13 mouse cellular contexts compared by ENCODE assay signal in the genomic region with DNA sequence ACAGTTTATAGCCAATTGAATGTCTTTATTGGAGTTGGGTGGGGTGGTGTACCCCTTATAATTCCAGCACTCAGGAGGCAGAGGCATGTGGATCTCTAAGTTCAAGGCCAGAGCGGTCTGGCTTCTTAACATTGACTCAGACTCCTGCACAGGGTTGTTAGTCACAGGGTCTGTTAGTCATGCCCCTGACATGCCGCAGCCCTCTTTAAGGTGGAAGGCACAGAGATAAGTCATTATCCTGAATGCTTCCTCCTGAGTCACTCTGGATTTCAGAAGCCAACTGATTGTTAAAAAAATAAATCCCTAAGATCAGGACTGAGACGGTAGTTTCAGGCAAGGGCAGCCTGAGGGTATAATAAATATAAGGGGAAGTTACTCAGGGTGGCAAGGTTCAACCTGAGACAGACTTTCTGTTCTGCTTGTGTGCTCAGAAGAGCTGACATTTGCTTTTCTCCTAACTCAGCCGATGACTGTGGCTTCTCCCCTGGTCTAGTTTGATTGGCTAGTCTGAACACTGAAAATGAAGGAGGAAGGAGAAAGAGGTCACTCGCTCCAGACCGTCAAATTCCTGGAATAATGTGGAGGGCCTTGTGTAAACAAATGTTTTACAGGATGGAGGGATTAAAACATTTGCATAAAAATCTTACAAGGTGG. TPM values are rescaled to one million over a fixed set of nuclear protein-coding genes. Genes with fewer than 3 reads are reported as not detected.
A peak's percentile ranks its signal among the peaks of the same experiment; 100 is the strongest.
DNase-seq lines count a peak whose midpoint lies in the region; ATAC-seq and TF ChIP-seq lines count a peak whose summit lies in the region.
"Had no signal": no experiment of that assay in that cellular context is flagged by ENCODE, and none has a peak within 500 bp of the region (broad histone marks: within the 10 kb centered on the region; RNA-seq: fewer than 3 reads in every experiment).

No protein-coding gene starts in this region.

- no peak overlapping the region for H3K4me3 ChIP-seq in lung, postnatal 0 days (ENCODE audit: low read depth, low read length)
- no peak overlapping the region for H3K4me3 ChIP-seq in liver, embryonic 13.5 days (replicated peaks)
- H3K4me3 ChIP-seq in heart, embryonic 12.5 days: no peak overlapping the region
- H3K4me3 ChIP-seq in cerebellum, adult 2 months (replicated peaks; ENCODE audit: insufficient read depth, low read depth, low read length): no peak overlapping the region
- H3K4me3 ChIP-seq: gastrocnemius, adult 2 months; limb, embryonic 13.5 days; midbrain, embryonic 10.5 days had no signal

- no peaks in the 10 kb centered on the region for H3K36me3 ChIP-seq in lung, postnatal 0 days (ENCODE audit: insufficient read depth, low read length)
- no peaks in the 10 kb centered on the region for H3K36me3 ChIP-seq in liver, embryonic 13.5 days
- no peaks in the 10 kb centered on the region for H3K36me3 ChIP-seq in heart, embryonic 12.5 days
- H3K36me3 ChIP-seq: limb, embryonic 13.5 days; midbrain, embryonic 10.5 days had no signal

- no peak overlapping the region for H3K9ac ChIP-seq in lung, postnatal 0 days (replicated peaks; ENCODE audit: low read depth)
- no peak overlapping the region for H3K9ac ChIP-seq in liver, embryonic 13.5 days
- no peak overlapping the region for H3K9ac ChIP-seq in heart, embryonic 12.5 days
- H3K9ac ChIP-seq: limb, embryonic 13.5 days had no signal

- no peaks in the 10 kb centered on the region for H3K27me3 ChIP-seq in lung, postnatal 0 days (replicated peaks; ENCODE audit: insufficient read depth, low read length)
- H3K27me3 ChIP-seq in liver, embryonic 13.5 days: no peaks in the 10 kb centered on the region
- no peaks in the 10 kb centered on the region for H3K27me3 ChIP-seq in heart, embryonic 12.5 days (replicated peaks)
- H3K27me3 ChIP-seq in cerebellum, adult 2 months (ENCODE audit: control insufficient read depth, insufficient read depth, low read length): no peaks in the 10 kb centered on the region
- H3K27me3 ChIP-seq: limb, embryonic 13.5 days had no signal

- no peak for TF ChIP-seq CTCF in lung, postnatal 0 days (IDR thresholded peaks at IDR 0.05)
- TF ChIP-seq CTCF in cerebellum, adult 2 months (IDR thresholded peaks at IDR 0.05; ENCODE audit: borderline replicate concordance, insufficient read depth, low read depth, low read length): no peak

- no peak for TF ChIP-seq EP300 in lung, postnatal 0 days (IDR thresholded peaks at IDR 0.05)

- H3K4me1 ChIP-seq in lung, postnatal 0 days (ENCODE audit: insufficient read depth, low read depth, low read length): no peaks in the 10 kb centered on the region
- peaks cover 38% of the 10 kb centered on the region for H3K4me1 ChIP-seq in liver, embryonic 13.5 days (replicated peaks)
- H3K4me1 ChIP-seq in heart, embryonic 12.5 days (replicated peaks): peaks cover 5% of the 10 kb centered on the region; the same call in 1 of the 2 replicates
- no peaks in the 10 kb centered on the region for H3K4me1 ChIP-seq in cerebellum, adult 2 months (ENCODE audit: control insufficient read depth, insufficient read depth, low read length)
- H3K4me1 ChIP-seq: limb, embryonic 13.5 days had no signal

- no peak overlapping the region for H3K27ac ChIP-seq in lung, postnatal 0 days (ENCODE audit: low read length)
- peak overlapping the region; percentile 29 for H3K27ac ChIP-seq in liver, embryonic 13.5 days
- no peak overlapping the region for H3K27ac ChIP-seq in heart, embryonic 12.5 days (ENCODE audit: poor library complexity, severe bottlenecking)
- H3K27ac ChIP-seq in cerebellum, adult 2 months (ENCODE audit: insufficient read depth, low read length): no peak overlapping the region
- H3K27ac ChIP-seq: gastrocnemius, adult 2 months; limb, embryonic 13.5 days; midbrain, embryonic 10.5 days had no signal

- no peak overlapping the region for H3K4me2 ChIP-seq in lung, postnatal 0 days (replicated peaks; ENCODE audit: low read depth, low read length)
- H3K4me2 ChIP-seq in liver, embryonic 13.5 days: no peak overlapping the region
- H3K4me2 ChIP-seq in heart, embryonic 12.5 days: no peak overlapping the region
- H3K4me2 ChIP-seq: limb, embryonic 13.5 days had no signal

- peak; percentile 45 for DNase-seq in lung, postnatal 0 days (ENCODE audit: low spot score)
- no peak for DNase-seq in lung, adult 18-20 months
- peak; percentile 23 for DNase-seq in ZHBTc4 (ENCODE audit: low read depth, low spot score)
- DNase-seq in liver, embryonic 13.5 days: no peak
- DNase-seq in yolk sac, embryonic 10.5 days (ENCODE audit: low spot score): peak; percentile 73
- no peak for DNase-seq in cerebellum, adult 2 months
- DNase-seq in thymus, postnatal 14 days: no peak
- DNase-seq: cerebellum, postnatal 10 days; gastrocnemius, adult 2 months; heart, postnatal 10 days had no signal

- no peak for TF ChIP-seq POLR2A in cerebellum, adult 2 months (IDR thresholded peaks at IDR 0.05; ENCODE audit: borderline replicate concordance, insufficient read depth, low read length)

- 30% methylated on average over 6 of the region's 6 CpGs for WGBS in lung, postnatal 0 days
- WGBS in liver, embryonic 13.5 days (ENCODE audit: insufficient replicate concordance): 45% methylated on average over 6 of the region's 6 CpGs
- WGBS in heart, embryonic 12.5 days: 40% methylated on average over 6 of the region's 6 CpGs
- WGBS in cerebellum, adult 2 months: 85% methylated on average over 6 of the region's 6 CpGs

- 0 out of 2 replicates have a peak, but pooled peaks have one; percentile 21 for ATAC-seq in lung, postnatal 0 days
- no peak for ATAC-seq in liver, embryonic 13.5 days (ENCODE audit: low read depth)
- ATAC-seq in heart, embryonic 12.5 days (ENCODE audit: insufficient number of reproducible peaks, low FRiP score): no peak

- H3K9me3 ChIP-seq in lung, postnatal 0 days (ENCODE audit: low read length): no peaks in the 10 kb centered on the region
- no peaks in the 10 kb centered on the region for H3K9me3 ChIP-seq in liver, embryonic 13.5 days (replicated peaks)
- H3K9me3 ChIP-seq in heart, embryonic 12.5 days (replicated peaks): no peaks in the 10 kb centered on the region
- H3K9me3 ChIP-seq: limb, embryonic 13.5 days; midbrain, embryonic 10.5 days had no signal

RNA-seq across cellular contexts. Expression of a gene that starts 19.9 kb away (rescaled TPM):
- 260 and 276 TPM in 2 replicates for polyA plus RNA-seq in lung, postnatal 0 days (2015; fragmentation: Nextera tagmentation; extraction: Ambion mirVana)
- polyA plus RNA-seq in liver, embryonic 13.5 days (2015; fragmentation: Nextera tagmentation; extraction: Ambion mirVana): 518 and 542 TPM in 2 replicates
- polyA plus RNA-seq in heart, embryonic 12.5 days (2016; fragmentation: Nextera tagmentation; extraction: Ambion mirVana): 276 and 284 TPM in 2 replicates
- polyA plus RNA-seq in cerebellum, adult 2 months (2012; rRNA removed): 222 and 232 TPM in 2 replicates

RNA-seq across cellular contexts. Expression of a gene that starts 33.4 kb away (rescaled TPM):
- polyA plus RNA-seq in lung, postnatal 0 days (2015; fragmentation: Nextera tagmentation; extraction: Ambion mirVana): 67.6 and 73.1 TPM in 2 replicates
- polyA plus RNA-seq in liver, embryonic 13.5 days (2015; fragmentation: Nextera tagmentation; extraction: Ambion mirVana): 5.1 and 6.6 TPM in 2 replicates
- polyA plus RNA-seq in heart, embryonic 12.5 days (2016; fragmentation: Nextera tagmentation; extraction: Ambion mirVana): 0.73 and 1.3 TPM in 2 replicates
- 77.3 and 90.4 TPM in 2 replicates for polyA plus RNA-seq in cerebellum, adult 2 months (2012; rRNA removed)

RNA-seq across cellular contexts. Expression of a gene that starts 41.9 kb away (rescaled TPM):
- polyA plus RNA-seq in lung, postnatal 0 days (2015; fragmentation: Nextera tagmentation; extraction: Ambion mirVana): 49.8 and 52.3 TPM in 2 replicates
- 18.1 and 18.3 TPM in 2 replicates for polyA plus RNA-seq in liver, embryonic 13.5 days (2015; fragmentation: Nextera tagmentation; extraction: Ambion mirVana)
- polyA plus RNA-seq in heart, embryonic 12.5 days (2016; fragmentation: Nextera tagmentation; extraction: Ambion mirVana): 25.5 and 26.7 TPM in 2 replicates
- polyA plus RNA-seq in cerebellum, adult 2 months (2012; rRNA removed): 48.1 and 49.2 TPM in 2 replicates

RNA-seq across cellular contexts. Expression of a gene that starts 44.5 kb away (rescaled TPM):
- 34.7 and 44.1 TPM in 2 replicates for polyA plus RNA-seq in lung, postnatal 0 days (2015; fragmentation: Nextera tagmentation; extraction: Ambion mirVana)
- 18.2 and 19.6 TPM in 2 replicates for polyA plus RNA-seq in liver, embryonic 13.5 days (2015; fragmentation: Nextera tagmentation; extraction: Ambion mirVana)
- polyA plus RNA-seq in heart, embryonic 12.5 days (2016; fragmentation: Nextera tagmentation; extraction: Ambion mirVana): 37.4 and 40.1 TPM in 2 replicates
- polyA plus RNA-seq in cerebellum, adult 2 months (2012; rRNA removed): 66.7 and 68.3 TPM in 2 replicates

RNA-seq across cellular contexts. Expression of a gene that starts 44.6 kb away (rescaled TPM):
- polyA plus RNA-seq in lung, postnatal 0 days (2015; fragmentation: Nextera tagmentation; extraction: Ambion mirVana): 35.7 and 40.8 TPM in 2 replicates
- polyA plus RNA-seq in liver, embryonic 13.5 days (2015; fragmentation: Nextera tagmentation; extraction: Ambion mirVana): 16.3 and 17.1 TPM in 2 replicates
- 34.3 and 35.6 TPM in 2 replicates for polyA plus RNA-seq in heart, embryonic 12.5 days (2016; fragmentation: Nextera tagmentation; extraction: Ambion mirVana)
- polyA plus RNA-seq in cerebellum, adult 2 months (2012; rRNA removed): 47.5 and 49.3 TPM in 2 replicates

Comparison
In these comparisons a context has a peak if more than half of its experiments do, and no peak if none do; other contexts are left out.
1. DNase-seq: peak in lung, postnatal 0 days (single experiment), ZHBTc4 (single experiment) and yolk sac, embryonic 10.5 days (single experiment); none in lung, adult 18-20 months (0 of 2), liver, embryonic 13.5 days (single experiment), cerebellum, adult 2 months (0 of 2) and thymus, postnatal 14 days (single experiment).